Mouse (Mus musculus) heart, postnatal 0 days (tissue): ENCODE measurements around the gene Hoxa6.

Experiments
- CTCF ChIP-seq: IDR thresholded peaks from 2 replicates; pipeline ENCODE4 v1.5.1; 2016; ENCODE audit warnings: antibody characterized with exemption, control low read depth, low read depth
- EP300 ChIP-seq: IDR thresholded peaks from 2 replicates; pipeline ENCODE4 v1.6.1; 2016; ENCODE audit warnings: antibody characterized with exemption, low read depth

DNA sequence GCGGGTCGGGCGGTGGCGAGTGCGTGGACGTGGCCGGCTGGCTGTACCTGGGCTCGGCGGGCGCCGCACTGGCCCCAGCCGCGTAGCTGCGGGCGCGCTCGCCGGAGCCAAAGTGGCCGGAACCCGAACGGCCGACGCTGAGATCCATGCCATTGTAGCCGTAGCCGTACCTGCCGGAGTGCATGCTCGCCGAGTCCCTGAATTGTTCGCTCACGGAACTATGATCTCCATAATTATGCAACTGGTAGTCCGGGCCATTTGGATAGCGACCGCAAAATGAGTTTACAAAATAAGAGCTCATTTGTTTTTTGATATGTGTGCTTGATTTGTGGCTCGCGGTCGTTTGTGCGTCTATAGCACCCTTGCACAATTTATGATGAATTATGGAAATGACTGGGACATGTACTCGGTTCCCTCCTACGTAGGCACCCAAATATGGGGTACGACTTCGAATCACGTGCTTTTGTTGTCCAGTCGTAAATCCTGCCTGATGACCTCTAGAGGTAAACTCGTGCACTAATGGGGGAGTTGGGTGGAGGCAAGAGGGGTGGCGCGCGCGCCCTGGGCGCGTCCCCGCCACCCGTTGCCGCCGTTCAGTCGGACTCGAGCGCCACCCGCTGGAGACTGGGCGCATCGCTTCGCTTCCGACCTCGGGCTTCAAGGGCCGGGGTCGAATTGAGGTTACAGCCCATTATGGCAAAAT, 4.3 kb downstream of the Hoxa6 start, which contains the start of gene Hoxa5:
- TF ChIP-seq CTCF (peak; percentile 64), EP300 (no peak)
